Mouse (Mus musculus) CH12.LX (cell line): ENCODE data around the gene Anks1. TPM values are rescaled to one million over a fixed set of nuclear protein-coding genes. Genes with fewer than 3 reads are reported as not detected.

ENCODE experiments used
- DNase-seq: peaks from one replicate; pipeline ENCODE4 v3.0.0-alpha.2; 2013; ENCODE audit errors: extremely low read depth
- H3K27ac ChIP-seq: 2 replicates; pipeline ENCODE4 v1.5.1; 2012; ENCODE audit warnings: low read depth, mild to moderate bottlenecking, control low read depth, moderate library complexity; ENCODE audit not compliant: insufficient read depth
- H3K27me3 ChIP-seq: replicated peaks from 2 replicates; pipeline ENCODE3; 2012; ENCODE audit warnings: inconsistent platforms
- H3K36me3 ChIP-seq, 2 experiments: replicated peaks in 1 of 2; 2 replicates each; pipeline versions ENCODE3 to v1.6.1; 2012; ENCODE audit warnings: inconsistent platforms in 1 of 2, low read length in 1 of 2, mild to moderate bottlenecking in 1 of 2, mixed read lengths in 1 of 2, moderate library complexity in 1 of 2; ENCODE audit not compliant: control insufficient read depth in 1 of 2, insufficient read depth in 1 of 2
- H3K4me1 ChIP-seq, 2 experiments: 2 replicates each; pipeline ENCODE4 v1.6.1; 2012; ENCODE audit warnings: inconsistent platforms in 1 of 2, moderate library complexity in 1 of 2; ENCODE audit not compliant: insufficient read depth in 2 of 2, control insufficient read depth in 1 of 2
- H3K4me2 ChIP-seq: 2 replicates; pipeline ENCODE4 v1.6.1; 2012; ENCODE audit warnings: low read depth, mild to moderate bottlenecking, control low read depth; ENCODE audit not compliant: poor library complexity, insufficient read depth, severe bottlenecking
- H3K4me3 ChIP-seq, 3 experiments: fragments of 150-350 bp in 1 of 3; sonication (generic) in 1 of 3; replicated peaks in 1 of 3; 2 replicates each; pipeline versions ENCODE3 to v1.5.1; 2011 to 2012; ENCODE audit warnings: low read depth in 2 of 3, low read length in 2 of 3, mild to moderate bottlenecking in 2 of 3, moderate library complexity in 2 of 3, control low read depth in 1 of 3, improper control_type of control experiment in 1 of 3, inconsistent platforms in 1 of 3, mixed read lengths in 1 of 3; ENCODE audit not compliant: poor library complexity in 1 of 3
- H3K79me2 ChIP-seq: replicated peaks from 2 replicates; pipeline ENCODE4 v1.6.1; 2012; ENCODE audit warnings: mild to moderate bottlenecking, moderate library complexity; ENCODE audit not compliant: control insufficient read depth, poor library complexity, insufficient read depth, severe bottlenecking; ENCODE audit errors: extremely low read depth
- H3K9ac ChIP-seq: 2 replicates; pipeline ENCODE4 v1.6.1; 2012; ENCODE audit warnings: low read depth, mild to moderate bottlenecking, control low read depth, moderate library complexity; ENCODE audit not compliant: insufficient read depth
- H3K9me3 ChIP-seq: replicated peaks from 2 replicates; pipeline ENCODE3; 2012; ENCODE audit warnings: low read length, inconsistent platforms, mixed read lengths
- CHD1 ChIP-seq: IDR thresholded peaks from 2 replicates; pipeline ENCODE4 v1.6.1; 2012; ENCODE audit warnings: low read depth, low read length, improper control_type of control experiment, inconsistent platforms
- CTCF ChIP-seq, 2 experiments: IDR thresholded peaks in 1 of 2; conservative IDR thresholded peaks in 1 of 2; 2 replicates each; pipeline ENCODE4 v1.5.1; 2011 to 2012; ENCODE audit warnings: low read depth in 2 of 2, low read length in 2 of 2, improper control_type of control experiment in 1 of 2, inconsistent platforms in 1 of 2, mild to moderate bottlenecking in 1 of 2, moderate library complexity in 1 of 2
- GABPA ChIP-seq: IDR thresholded peaks from 2 replicates; pipeline ENCODE4 v1.6.1; 2012; ENCODE audit warnings: low read depth, low read length, improper control_type of control experiment, inconsistent platforms; ENCODE audit not compliant: insufficient replicate concordance
- HCFC1 ChIP-seq: IDR thresholded peaks from 2 replicates; pipeline ENCODE4 v1.6.1; 2012; ENCODE audit warnings: low read depth, mild to moderate bottlenecking, inconsistent platforms, low read length, improper control_type of control experiment
- MAX ChIP-seq: IDR thresholded peaks from 2 replicates; pipeline ENCODE4 v1.6.1; 2011; ENCODE audit warnings: low read length, improper control_type of control experiment
- MXI1 ChIP-seq: IDR thresholded peaks from 2 replicates; pipeline ENCODE4 v1.6.1; 2011; ENCODE audit warnings: mild to moderate bottlenecking, low read depth, low read length, improper control_type of control experiment
- NELFE ChIP-seq: IDR thresholded peaks from 2 replicates; pipeline ENCODE4 v1.6.1; 2011; ENCODE audit warnings: low read depth, low read length, improper control_type of control experiment
- POLR2A ChIP-seq: IDR thresholded peaks from 2 replicates; pipeline ENCODE4 v1.6.1; 2011; ENCODE audit warnings: low read depth, mild to moderate bottlenecking, improper control_type of control experiment, low read length
- POLR2AphosphoS2 ChIP-seq: IDR thresholded peaks from 2 replicates; pipeline ENCODE4 v1.6.1; 2011; ENCODE audit warnings: low read depth, low read length, improper control_type of control experiment
- SMC3 ChIP-seq: IDR thresholded peaks from 2 replicates; pipeline ENCODE4 v1.6.1; 2011; ENCODE audit warnings: low read depth, low read length, improper control_type of control experiment
- UBTF ChIP-seq: IDR thresholded peaks from 2 replicates; pipeline ENCODE4 v1.6.1; 2012; ENCODE audit warnings: low read depth, mild to moderate bottlenecking, inconsistent platforms, low read length, improper control_type of control experiment, moderate library complexity
- USF1 ChIP-seq: IDR thresholded peaks from 2 replicates; pipeline ENCODE4 v1.6.1; 2014; ENCODE audit warnings: low read depth, mild to moderate bottlenecking, inconsistent platforms, low read length, improper control_type of control experiment
- dilution Hi-C: fragments of 300-500 bp; cut with MboI; formaldehyde crosslinking; loops from 2 replicates; pipeline ENCODE4 v1.14.3; 2020; ENCODE audit warnings: low sequenced_read_pairs; ENCODE audit not compliant: extremely low pct_unique_long_range_greater_than_20kb, extremely low pct_ligation_motif_present
- in situ Hi-C: fragments of 300-500 bp; cut with MboI; formaldehyde crosslinking; loops from 3 replicates; pipeline ENCODE4 v1.14.3; 2019; ENCODE audit warnings: low sequenced_read_pairs, low pct_ligation_motif_present, low pct_unique_long_range_greater_than_20kb, mixed read lengths
- polyA plus RNA-seq: library from polyadenylated mRNA; unstranded; fragments of >175 nt; gene quantifications from 2 replicates; pipeline ENCODE4 v1.2.1, GENCODE M21; 2012; ENCODE audit warnings: low read depth; ENCODE audit not compliant: insufficient read length
- total RNA-seq, 2 experiments: library from RNA; depleted of rRNA; stranded (reverse); fragments of 300-350 nt in 1 of 2; fragments of >200 nt in 1 of 2; gene quantifications; 2 replicates each; pipeline ENCODE4 v1.2.3; 2012 to 2014

Anks1 gene
- total and polyA plus RNA-seq, 3 experiments = 5.8 to 9.3 (median 9.0) TPM

GRCm38 (mm10) chr17:28093837-28094236, 184.7 kb downstream of the Anks1 start:
- no peak for TF ChIP-seq MXI1
- peak in 1 of 2 experiments; percentile 10; a peak in 1 of 4 replicates for TF ChIP-seq CTCF (conservative IDR thresholded peaks at IDR 0.05 in 1 of 2, IDR thresholded peaks at IDR 0.05 in 1 of 2; ENCODE audit: low read depth in 2 of 2, low read length in 2 of 2)
- TF ChIP-seq POLR2AphosphoS2 = no peak
- TF ChIP-seq POLR2A = no peak
- no peak for TF ChIP-seq UBTF
- TF ChIP-seq SMC3 = no peak
- TF ChIP-seq CHD1 = no peak
- dilution Hi-C loops = no loop called here

GRCm38 (mm10) chr17:28096418-28096817, 187.3 kb downstream of the Anks1 start:
- Histone ChIP-seq H3K36me3 (no peaks in the 10 kb centered on the region), H3K79me2 (no peaks in the 10 kb centered on the region), H3K4me3 (no peak overlapping the region), H3K9ac (no peak overlapping the region), H3K4me1 (no peaks in the 10 kb centered on the region), H3K27ac (no peak overlapping the region), H3K4me2 (no peak overlapping the region), H3K27me3 (no peaks in the 10 kb centered on the region)
- dilution Hi-C loops = no loop called here
- TF ChIP-seq USF1 (no peak), GABPA (no peak), NELFE (no peak), HCFC1 (no peak)
- TF ChIP-seq, all 38 proteins: peak for 0
- no peak for DNase-seq
- in situ Hi-C loops = loop anchor here (25.0 kb wide), 1 partner anchor 216 kb away; the partner anchor contains the start of gene Fance
- peaks cover 32% of the 10 kb centered on the region for H3K9me3 ChIP-seq

More at GRCm38 (mm10) chr17:28093837-28094236, 184.7 kb downstream of the Anks1 start:
- Histone ChIP-seq H3K27ac (no peak overlapping the region), H3K36me3 (no peaks in the 10 kb centered on the region), H3K9ac (no peak overlapping the region), H3K27me3 (no peaks in the 10 kb centered on the region), H3K79me2 (no peaks in the 10 kb centered on the region), H3K4me3 (no peak overlapping the region), H3K9me3 (peaks cover 26% of the 10 kb centered on the region), H3K4me2 (no peak overlapping the region), H3K4me1 (no peaks in the 10 kb centered on the region)
- in situ Hi-C loops = loop anchor here (5.0 to 25.0 kb wide), 2 partner anchors 38 to 218 kb away; partner anchors contain the start of gene Fance
- DNase-seq = no peak

- in situ Hi-C loops = loop anchor here (25.0 kb wide), 1 partner anchor 215 kb away; the partner anchor contains the start of gene Fance
- no peak for DNase-seq
- H3K4me3 ChIP-seq = no peak overlapping the region
- H3K9me3 ChIP-seq = peaks cover 28% of the 10 kb centered on the region
- H3K4me2 ChIP-seq = no peak overlapping the region
- no peaks in the 10 kb centered on the region for H3K79me2 ChIP-seq
- no peak overlapping the region for H3K27ac ChIP-seq
- H3K27me3 ChIP-seq = no peaks in the 10 kb centered on the region
- H3K9ac ChIP-seq = no peak overlapping the region
- no peaks in the 10 kb centered on the region for H3K36me3 ChIP-seq
- dilution Hi-C loops = no loop called here
- no peaks in the 10 kb centered on the region for H3K4me1 ChIP-seq
- no peak for TF ChIP-seq MXI1
- no peak for TF ChIP-seq MAX
Measured at GRCm38 (mm10) chr17:28097308-28097707, 188.2 kb downstream of the Anks1 start.
